Mouse (Mus musculus) MEL (cell line): ENCODE data around the gene Msantd3. TPM values are rescaled to one million over a fixed set of nuclear protein-coding genes. Genes with fewer than 3 reads are reported as not detected.

Experiments
- DNase-seq: peaks from one replicate; pipeline ENCODE4 v3.0.0; 2011; ENCODE audit warnings: low read depth, low spot score
- H3K27ac ChIP-seq: 2 replicates; pipeline ENCODE4 v1.5.1; 2012; ENCODE audit warnings: low read depth, mild to moderate bottlenecking, control low read depth, low read length, moderate library complexity; ENCODE audit not compliant: control insufficient read depth
- H3K27me3 ChIP-seq, 2 experiments: fragments of 150-350 bp in 1 of 2; sonication (generic) in 1 of 2; 2 replicates each; pipeline ENCODE4 v1.6.1; 2012; ENCODE audit warnings: low read length in 2 of 2, mild to moderate bottlenecking in 2 of 2, improper control_type of control experiment in 1 of 2, moderate library complexity in 1 of 2; ENCODE audit not compliant: insufficient read depth in 2 of 2, control insufficient read depth in 1 of 2
- H3K36me3 ChIP-seq, 2 experiments: 2 replicates each; pipeline ENCODE4 v1.6.1; 2012 to 2014; ENCODE audit warnings: low read length in 2 of 2, improper control_type of control experiment in 1 of 2, inconsistent platforms in 1 of 2, mild to moderate bottlenecking in 1 of 2; ENCODE audit not compliant: insufficient read depth in 2 of 2, control insufficient read depth in 1 of 2
- H3K4me1 ChIP-seq, 2 experiments: fragments of 150-350 bp in 1 of 2; sonication (generic) in 1 of 2; 2 replicates each; pipeline ENCODE4 v1.6.1; 2012; ENCODE audit warnings: low read length in 2 of 2, improper control_type of control experiment in 1 of 2, mild to moderate bottlenecking in 1 of 2; ENCODE audit not compliant: insufficient read depth in 2 of 2, control insufficient read depth in 1 of 2
- H3K4me3 ChIP-seq, 2 experiments: fragments of 150-350 bp in 1 of 2; sonication (generic) in 1 of 2; 2 replicates each; pipeline ENCODE4 v1.5.1; 2012; ENCODE audit warnings: low read depth in 2 of 2, low read length in 2 of 2, mild to moderate bottlenecking in 2 of 2, moderate library complexity in 2 of 2, control low read depth in 1 of 2, improper control_type of control experiment in 1 of 2; ENCODE audit not compliant: control insufficient read depth in 1 of 2, insufficient read depth in 1 of 2
- H3K79me2 ChIP-seq: 2 replicates; pipeline ENCODE4 v1.6.1; 2012; ENCODE audit warnings: mild to moderate bottlenecking, low read length, moderate library complexity; ENCODE audit not compliant: control insufficient read depth, poor library complexity, insufficient read depth
- H3K9ac ChIP-seq: 2 replicates; pipeline ENCODE4 v1.6.1; 2012; ENCODE audit warnings: low read depth, mild to moderate bottlenecking, control low read depth, low read length, moderate library complexity; ENCODE audit not compliant: control insufficient read depth, poor library complexity, severe bottlenecking
- H3K9me3 ChIP-seq: fragments of 150-350 bp; sonication (generic); replicated peaks from 2 replicates; pipeline ENCODE4 v1.6.1; 2012; ENCODE audit warnings: mild to moderate bottlenecking, low read length, improper control_type of control experiment, moderate library complexity; ENCODE audit not compliant: insufficient read depth
- BHLHE40 ChIP-seq: IDR thresholded peaks from 2 replicates; pipeline ENCODE4 v1.6.1; 2012; ENCODE audit warnings: low read depth, mild to moderate bottlenecking, inconsistent platforms, low read length, improper control_type of control experiment, borderline replicate concordance
- CHD2 ChIP-seq: IDR thresholded peaks from 2 replicates; pipeline ENCODE4 v1.6.1; 2011; ENCODE audit warnings: low read length, improper control_type of control experiment
- ELF1 ChIP-seq: IDR thresholded peaks from 2 replicates; pipeline ENCODE4 v1.6.1; 2014; ENCODE audit warnings: low read depth, mild to moderate bottlenecking, inconsistent platforms, low read length, improper control_type of control experiment, moderate library complexity
- ETS1 ChIP-seq: IDR thresholded peaks from 2 replicates; pipeline ENCODE4 v1.6.1; 2012; ENCODE audit warnings: low read depth, mild to moderate bottlenecking, inconsistent platforms, low read length, improper control_type of control experiment, moderate library complexity
- GATA1 ChIP-seq: IDR thresholded peaks from 2 replicates; pipeline ENCODE4 v1.6.1; 2011; ENCODE audit warnings: low read depth, low read length, improper control_type of control experiment
- MAX ChIP-seq: IDR thresholded peaks from 2 replicates; pipeline ENCODE4 v1.6.1; 2011; ENCODE audit warnings: low read length, improper control_type of control experiment
- MEF2A ChIP-seq: IDR thresholded peaks from 2 replicates; pipeline ENCODE4 v1.6.1; 2014; ENCODE audit warnings: low read depth, mild to moderate bottlenecking, inconsistent platforms, low read length, improper control_type of control experiment; ENCODE audit not compliant: poor library complexity, insufficient replicate concordance, severe bottlenecking; ENCODE audit errors: extremely low read depth
- MXI1 ChIP-seq: IDR thresholded peaks from 2 replicates; pipeline ENCODE4 v1.6.1; 2011; ENCODE audit warnings: mild to moderate bottlenecking, low read depth, low read length, improper control_type of control experiment
- POLR2AphosphoS5 ChIP-seq: IDR thresholded peaks from 2 replicates; pipeline ENCODE4 v1.6.1; 2012; ENCODE audit warnings: low read depth, borderline replicate concordance, mild to moderate bottlenecking, inconsistent platforms, low read length, moderate library complexity, mixed read lengths
- RCOR1 ChIP-seq: IDR thresholded peaks from 2 replicates; pipeline ENCODE4 v1.6.1; 2012; ENCODE audit warnings: low read depth, mild to moderate bottlenecking, inconsistent platforms, low read length, improper control_type of control experiment
- TAL1 ChIP-seq: IDR thresholded peaks from 2 replicates; pipeline ENCODE4 v1.6.1; 2012; ENCODE audit warnings: mild to moderate bottlenecking, inconsistent platforms, low read length, moderate library complexity, mixed read lengths
- USF1 ChIP-seq: IDR thresholded peaks from 2 replicates; pipeline ENCODE4 v1.6.1; 2014; ENCODE audit warnings: low read depth, mild to moderate bottlenecking, inconsistent platforms, low read length, improper control_type of control experiment, moderate library complexity
- ZC3H11A ChIP-seq: IDR thresholded peaks from 2 replicates; pipeline ENCODE4 v1.6.1; 2012; ENCODE audit warnings: low read depth, mild to moderate bottlenecking, inconsistent platforms, low read length, improper control_type of control experiment
- ZNF384 ChIP-seq: IDR thresholded peaks from 2 replicates; pipeline ENCODE4 v1.6.1; 2012; ENCODE audit warnings: low read depth, mild to moderate bottlenecking, inconsistent platforms, low read length, improper control_type of control experiment
- polyA plus RNA-seq, 2 experiments: library from polyadenylated mRNA; stranded (reverse) in 1 of 2; unstranded in 1 of 2; fragments of >175 nt in 1 of 2; fragments of >200 nt in 1 of 2; gene quantifications; 2 replicates each; pipeline versions ENCODE4 v1.2.1 to v1.2.4; 2012; ENCODE audit warnings: low replicate concordance in 2 of 2, low read depth in 1 of 2; ENCODE audit not compliant: insufficient read length in 2 of 2, insufficient read depth in 1 of 2, missing spikeins in 1 of 2
- total RNA-seq: library from RNA; depleted of rRNA; stranded (reverse); fragments of 300-350 nt; gene quantifications from 2 replicates; pipeline ENCODE4 v1.2.3, GENCODE M21; 2012

The Msantd3 gene
- total and polyA plus RNA-seq, 3 experiments: not detected

DNA sequence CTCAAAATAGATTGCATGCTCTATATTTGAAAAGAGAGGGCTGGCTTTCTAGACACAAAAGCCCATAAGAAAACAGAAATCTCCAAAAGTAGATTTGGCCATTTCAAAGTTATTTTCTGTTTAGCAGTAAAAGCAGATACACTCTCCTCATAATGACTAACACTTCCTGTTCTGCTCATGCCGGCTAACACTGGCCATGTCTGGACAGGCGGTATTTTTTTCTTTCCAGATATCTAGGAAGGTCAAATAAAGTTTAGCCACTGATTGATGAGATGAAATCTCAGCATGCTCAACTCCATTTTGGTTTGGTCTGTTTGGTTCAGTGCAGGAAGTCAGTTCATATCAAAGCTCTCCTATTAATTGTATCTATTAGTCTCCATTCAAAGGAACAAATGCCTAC, 47.2 kb upstream of the Msantd3 start:
- H3K79me2 ChIP-seq: no peaks in the 10 kb centered on the region
- no peak overlapping the region for H3K27ac ChIP-seq
- no peak overlapping the region for H3K9ac ChIP-seq
- DNase-seq: no peak
- H3K4me3 ChIP-seq: no peak overlapping the region
- H3K4me1 ChIP-seq: no peaks in the 10 kb centered on the region
- H3K36me3 ChIP-seq: no peaks in the 10 kb centered on the region
- no peaks in the 10 kb centered on the region for H3K9me3 ChIP-seq
- no peaks in the 10 kb centered on the region for H3K27me3 ChIP-seq
- TF ChIP-seq GATA1: no peak
- no peak for TF ChIP-seq CHD2

DNA sequence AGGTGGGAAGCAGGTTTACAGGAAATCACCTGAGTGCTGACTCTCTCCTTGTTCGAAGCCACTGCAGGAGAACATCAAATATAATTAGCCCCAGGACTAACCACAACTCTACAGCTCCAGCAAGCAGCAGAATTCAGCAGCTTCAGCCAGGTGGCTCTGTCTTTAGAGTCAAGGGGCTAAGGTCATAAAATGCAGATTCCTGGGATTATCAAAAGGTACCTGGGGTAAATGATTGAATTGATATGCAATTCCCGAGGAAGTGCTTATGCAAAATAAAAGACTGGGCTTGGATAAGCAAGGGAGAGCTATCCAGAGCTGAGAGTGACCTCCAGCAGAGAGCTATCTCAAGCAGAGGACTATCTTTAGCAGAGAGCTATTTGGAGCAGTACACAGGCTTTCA, 28.9 kb upstream of the Msantd3 start:
- Histone ChIP-seq H3K79me2 (no peaks in the 10 kb centered on the region), H3K4me1 (no peaks in the 10 kb centered on the region), H3K9me3 (no peaks in the 10 kb centered on the region), H3K4me3 (no peak overlapping the region), H3K9ac (no peak overlapping the region), H3K27me3 (no peaks in the 10 kb centered on the region; a peak in 2 of 4 replicates), H3K36me3 (no peaks in the 10 kb centered on the region), H3K27ac (no peak overlapping the region)
- TF ChIP-seq ETS1: no peak
- TF ChIP-seq MXI1: no peak
- TF ChIP-seq ELF1: no peak
- TF ChIP-seq ZC3H11A: no peak
- TF ChIP-seq RCOR1: no peak
- no peak for DNase-seq

DNA sequence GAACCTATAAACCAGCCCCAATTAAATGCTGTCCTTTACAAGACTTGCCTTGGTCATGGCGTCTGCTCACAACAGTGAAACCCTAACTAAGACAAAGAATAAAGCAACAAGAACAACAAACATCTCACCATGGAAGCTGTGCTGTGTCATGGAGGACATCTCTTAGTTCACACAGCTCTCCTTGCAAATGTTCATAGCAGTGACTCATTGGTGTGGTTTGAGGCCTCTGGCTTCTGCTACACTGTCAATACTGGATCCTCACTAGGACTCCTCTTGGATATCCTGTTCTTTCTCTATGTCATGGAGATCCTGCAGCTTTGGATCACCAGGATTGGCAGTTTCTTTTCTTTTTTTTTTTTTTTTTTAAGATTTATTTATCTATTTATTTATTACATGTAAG, 10.2 kb upstream of the Msantd3 start:
- no peak overlapping the region for H3K9ac ChIP-seq
- no peak overlapping the region for H3K4me3 ChIP-seq
- H3K9me3 ChIP-seq: no peaks in the 10 kb centered on the region
- no peak overlapping the region for H3K27ac ChIP-seq
- DNase-seq: no peak
- no peaks in the 10 kb centered on the region for H3K36me3 ChIP-seq
- no peak for TF ChIP-seq POLR2AphosphoS5
- TF ChIP-seq BHLHE40: no peak
- no peak for TF ChIP-seq USF1
- no peak for TF ChIP-seq MAX
- no peak for TF ChIP-seq MEF2A
- no peak for TF ChIP-seq ZNF384
- TF ChIP-seq TAL1: no peak
- H3K79me2 ChIP-seq: no peaks in the 10 kb centered on the region
- no peaks in the 10 kb centered on the region; a peak in 1 of 4 replicates for H3K27me3 ChIP-seq
- H3K4me1 ChIP-seq: no peaks in the 10 kb centered on the region
